Mouse (Mus musculus): ENCODE measurements around the gene Gm17455.

DNA sequence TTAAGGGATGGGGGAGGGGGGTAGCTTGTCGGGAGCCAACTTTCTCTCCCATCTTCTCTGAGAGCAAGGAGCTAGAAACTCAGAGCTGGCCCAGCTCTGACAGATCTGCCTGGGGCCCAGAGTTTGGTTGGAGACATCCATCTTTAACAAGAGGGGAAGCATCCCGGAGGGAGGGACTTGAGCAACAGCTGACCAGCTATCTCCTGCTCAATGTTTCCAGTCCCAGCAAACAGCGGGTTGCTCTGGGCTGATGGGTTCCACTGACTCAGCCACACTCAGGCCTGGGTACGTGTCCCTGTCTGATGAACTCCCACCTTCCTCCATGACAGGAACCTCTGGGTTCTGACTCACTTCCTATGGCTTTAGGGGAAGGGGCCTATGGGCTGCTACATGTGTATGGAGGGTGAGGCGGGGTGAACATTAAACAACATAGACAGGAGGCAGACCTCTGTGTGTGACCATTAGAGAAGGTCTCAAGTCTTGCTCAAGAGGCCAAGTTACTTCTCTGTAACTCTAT lies 8.6 kb upstream of the Gm17455 start:
- no peak for TF ChIP-seq CTCF (IDR thresholded peaks at IDR 0.05)
- TF ChIP-seq EP300 (IDR thresholded peaks at IDR 0.05) = no peak

Data from lung, postnatal 0 days (tissue).